Mouse (Mus musculus) small intestine, adult 2 months (tissue): ENCODE data around the gene H2-Q10.
"Not testable (repeated sequence)": the region's sequence is repeated elsewhere in the genome, so short reads cannot be mapped to it uniquely, and the experiment has no call there.

ENCODE experiments used
- CTCF ChIP-seq: fragments of 200-500 bp; IDR thresholded peaks from 2 replicates; pipeline ENCODE4 v1.5.1; 2012; ENCODE audit warnings: low read depth, mild to moderate bottlenecking, control low read depth, inconsistent platforms, low read length, moderate library complexity, mixed read lengths; ENCODE audit not compliant: insufficient replicate concordance, insufficient read length; ENCODE audit errors: extremely low read depth
- POLR2A ChIP-seq: fragments of 200-500 bp; IDR thresholded peaks from 2 replicates; pipeline ENCODE4 v1.6.1; 2012; ENCODE audit warnings: low read depth, mild to moderate bottlenecking, control low read depth, inconsistent platforms, low read length, moderate library complexity

- TF ChIP-seq POLR2A, CTCF: not testable (repeated sequence)
These were observed 27.5 kb upstream of the H2-Q10 start for GRCm38 (mm10) chr17:35442376-35442775.
